8 mouse cellular contexts compared by ENCODE assay signal in genomic region chr13:60936500-60936901, GRCm38 (mm10). TPM values are rescaled to one million over a fixed set of nuclear protein-coding genes. Genes with fewer than 3 reads are reported as not detected.
DNase-seq lines count a peak whose midpoint lies in the region; ATAC-seq lines count a peak whose summit lies in the region.

TSS of gene Gm49391 (minus strand) at chr13:60936571.
TSS of gene Ctla2a (minus strand) at chr13:60936625.

- H3K4me1 ChIP-seq in heart, embryonic 15.5 days (replicated peaks), result no peaks in the 10 kb centered on the region
- no peaks in the 10 kb centered on the region for H3K4me1 ChIP-seq in liver, embryonic 11.5 days (replicated peaks; ENCODE audit: control insufficient read depth, insufficient read depth, low read length)

- 33% methylated on average over 5 of the region's 5 CpGs for WGBS in heart, embryonic 15.5 days
- WGBS in liver, embryonic 11.5 days, result 33% methylated on average over 5 of the region's 5 CpGs

- H3K4me3 ChIP-seq in heart, embryonic 15.5 days, result no peak within 1 kb of the TSS
- no peak within 1 kb of the TSS for H3K4me3 ChIP-seq in liver, embryonic 11.5 days (ENCODE audit: low read depth, low read length)

- DNase-seq in adrenal gland, postnatal 25 days, result peak; percentile 10
- no peak for DNase-seq in liver, embryonic 11.5 days (ENCODE audit: low spot score)
- DNase-seq in skeletal muscle tissue, adult 2 months (ENCODE audit: low read depth, low spot score), result peak; percentile 27
- no peak for DNase-seq in frontal cortex, postnatal 25 days (ENCODE audit: low spot score in 2 of 2)
- DNase-seq in cerebellum, postnatal 14 days, result no peak
- no peak for DNase-seq in spleen, adult 18-20 months

- peak within 1 kb of the TSS; percentile 51 for H3K27ac ChIP-seq in heart, embryonic 15.5 days
- no peak within 1 kb of the TSS for H3K27ac ChIP-seq in liver, embryonic 11.5 days (ENCODE audit: low read depth, low read length)

- no peak within 1 kb of the TSS for H3K4me2 ChIP-seq in heart, embryonic 15.5 days
- H3K4me2 ChIP-seq in liver, embryonic 11.5 days, result no peak within 1 kb of the TSS; the same call in 1 of the 2 replicates

- H3K9me3 ChIP-seq in heart, embryonic 15.5 days (replicated peaks), result no peaks in the 10 kb centered on the region
- H3K9me3 ChIP-seq in liver, embryonic 11.5 days (ENCODE audit: control insufficient read depth, low read length), result no peaks in the 10 kb centered on the region

- H3K27me3 ChIP-seq in heart, embryonic 15.5 days, result no peaks in the 10 kb centered on the region
- H3K27me3 ChIP-seq in liver, embryonic 11.5 days (replicated peaks; ENCODE audit: control insufficient read depth, insufficient read depth, low read length), result no peaks in the 10 kb centered on the region

- H3K9ac ChIP-seq in heart, embryonic 15.5 days, result no peak within 1 kb of the TSS
- H3K9ac ChIP-seq in liver, embryonic 11.5 days (ENCODE audit: low read depth, low read length), result no peak within 1 kb of the TSS

- H3K36me3 ChIP-seq in heart, embryonic 15.5 days, result no peaks in the 10 kb centered on the region
- no peaks in the 10 kb centered on the region for H3K36me3 ChIP-seq in liver, embryonic 11.5 days (ENCODE audit: control insufficient read depth, insufficient read depth, low read length)

- ATAC-seq in CD4-positive, CD25-positive, alpha-beta regulatory T cell, adult 4 months, result peak; percentile 98
- ATAC-seq in heart, embryonic 15.5 days (replicated peaks; ENCODE audit: insufficient number of reproducible peaks, insufficient read depth, low FRiP score, low read depth), result peak; percentile 91
- ATAC-seq in liver, embryonic 11.5 days (replicated peaks; ENCODE audit: low FRiP score), result peak; percentile 92

RNA-seq across cellular contexts. Expression of gene Gm49391, which starts in this region (rescaled TPM):
- not detected for polyA plus RNA-seq in CD4-positive, CD25-positive, alpha-beta regulatory T cell, adult 4 months (2017; shearing (Covaris generic))
- total RNA-seq in adrenal gland, postnatal 25 days (2021), result 0.94 TPM in 1 of 2 replicates, not detected in the other
- 0.53 and 3.3 TPM in 2 replicates for polyA plus RNA-seq in heart, embryonic 15.5 days (2015; fragmentation: Nextera tagmentation; extraction: Ambion mirVana)
- polyA plus RNA-seq in liver, embryonic 11.5 days (2014; fragmentation: Nextera tagmentation; extraction: Ambion mirVana), result 2.5 and 2.8 TPM in 2 replicates

RNA-seq across cellular contexts. Expression of gene Ctla2a, which starts in this region (rescaled TPM):
- polyA plus RNA-seq in CD4-positive, CD25-positive, alpha-beta regulatory T cell, adult 4 months (2017; shearing (Covaris generic)), result 10 to 100 TPM; 25.4 to 33.4 TPM
- total RNA-seq in adrenal gland, postnatal 25 days (2021), result 23.6 and 28.2 TPM in 2 replicates
- 80.7 and 92.7 TPM in 2 replicates for polyA plus RNA-seq in heart, embryonic 15.5 days (2015; fragmentation: Nextera tagmentation; extraction: Ambion mirVana)
- 44.5 and 46.4 TPM in 2 replicates for polyA plus RNA-seq in liver, embryonic 11.5 days (2014; fragmentation: Nextera tagmentation; extraction: Ambion mirVana)

Comparison
In these comparisons a context has a peak if more than half of its experiments do, and no peak if none do; other contexts are left out.
1. DNase-seq: peak in adrenal gland, postnatal 25 days (single experiment) and skeletal muscle tissue, adult 2 months (single experiment); none in liver, embryonic 11.5 days (single experiment), frontal cortex, postnatal 25 days (0 of 2), cerebellum, postnatal 14 days (0 of 2) and spleen, adult 18-20 months (0 of 2).
2. Peak in every context shown above with its lines, with median percentiles within 50 percentile points of each other: ATAC-seq.